Mouse (Mus musculus) spleen, adult 2 months (tissue): Measurements from ENCODE around the gene Rdh16f2. TPM values are rescaled to one million over a fixed set of nuclear protein-coding genes. Genes with fewer than 3 reads are reported as not detected.

ENCODE experiments used
- DNase-seq, 2 experiments: peaks; one replicate each; pipeline versions ENCODE4 v3.0.0 to v3.0.0-alpha.2; 2012 to 2021; ENCODE audit warnings: low spot score in 2 of 2, low read depth in 1 of 2
- H3K27ac ChIP-seq: fragments of 200-500 bp; 2 replicates; pipeline ENCODE4 v1.5.1; 2012; ENCODE audit warnings: low read length, inconsistent platforms; ENCODE audit not compliant: insufficient read depth
- H3K27me3 ChIP-seq: fragments of 200-500 bp; 2 replicates; pipeline ENCODE4 v1.6.1; 2012; ENCODE audit warnings: mild to moderate bottlenecking, moderate library complexity, low read length, inconsistent platforms; ENCODE audit not compliant: control insufficient read depth, insufficient read depth
- H3K36me3 ChIP-seq: fragments of 200-500 bp; 2 replicates; pipeline ENCODE4 v1.6.1; 2012; ENCODE audit warnings: mild to moderate bottlenecking, low read length, inconsistent platforms; ENCODE audit not compliant: control insufficient read depth, insufficient read depth
- H3K4me1 ChIP-seq: fragments of 200-500 bp; 2 replicates; pipeline ENCODE4 v1.6.1; 2011; ENCODE audit warnings: inconsistent platforms; ENCODE audit not compliant: control insufficient read depth, insufficient read depth, insufficient read length
- H3K4me3 ChIP-seq: fragments of 200-500 bp; 2 replicates; pipeline ENCODE4 v1.5.1; 2011; ENCODE audit warnings: mild to moderate bottlenecking, inconsistent platforms; ENCODE audit not compliant: insufficient read depth, insufficient read length; ENCODE audit errors: extremely low read depth
- CTCF ChIP-seq: fragments of 200-500 bp; IDR thresholded peaks from 2 replicates; pipeline ENCODE4 v1.5.1; 2011; ENCODE audit warnings: mild to moderate bottlenecking, inconsistent platforms; ENCODE audit not compliant: insufficient read depth, insufficient read length, insufficient replicate concordance; ENCODE audit errors: extremely low read depth
- POLR2A ChIP-seq: fragments of 200-500 bp; IDR thresholded peaks from 2 replicates; pipeline ENCODE4 v1.6.1; 2011; ENCODE audit warnings: low read depth, low read length, inconsistent platforms
- WGBS: fragments of 180-500 bp; shearing (Covaris S2); methylation state at CpG from one replicate; pipeline ENCODE4 v1.1.7; 2018; 5-methylcytosine and 5-hydroxymethylcytosine counted together
- polyA plus RNA-seq: library from polyadenylated mRNA; depleted of rRNA; stranded (reverse); fragments of >200 nt; gene quantifications from 2 replicates; pipeline ENCODE4 v1.2.3, GENCODE M21; 2012

Rdh16f2 gene
- polyA plus RNA-seq, 1 experiment: 0.08 TPM

DNA sequence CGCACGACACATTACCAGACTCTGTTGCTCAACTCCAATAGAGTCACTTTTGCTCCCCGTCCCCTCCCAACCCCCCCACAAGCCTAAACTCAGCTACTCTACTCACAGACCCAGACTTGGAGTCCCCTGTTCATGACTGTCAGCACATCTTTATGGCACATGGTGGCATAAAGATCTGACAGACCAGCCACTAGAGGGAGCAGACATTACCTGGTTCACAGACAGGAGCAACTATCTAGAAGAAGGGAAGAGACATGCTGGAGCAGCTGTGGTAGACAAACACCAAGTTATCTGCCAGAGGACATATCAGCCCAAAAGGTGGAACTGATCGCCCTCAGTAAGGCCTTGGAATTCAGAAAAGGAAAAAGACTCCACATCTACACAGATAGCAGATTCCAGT lies 6.2 kb downstream of the Rdh16f2 start:
- no peak for DNase-seq
- H3K36me3 ChIP-seq: no peaks in the 10 kb centered on the region
- WGBS: 85% methylated on average over 4 of the region's 4 CpGs
- H3K4me1 ChIP-seq: no peaks in the 10 kb centered on the region
- no peak overlapping the region for H3K4me3 ChIP-seq
- H3K27me3 ChIP-seq: no peaks in the 10 kb centered on the region
- no peak for TF ChIP-seq POLR2A
- TF ChIP-seq CTCF: no peak
- H3K27ac ChIP-seq: no peak overlapping the region

- WGBS: 51% methylated on average over 2 of the region's 2 CpGs
- H3K4me1 ChIP-seq: no peaks in the 10 kb centered on the region
- no peak overlapping the region for H3K4me3 ChIP-seq
- H3K27me3 ChIP-seq: no peaks in the 10 kb centered on the region
- TF ChIP-seq POLR2A: no peak
- TF ChIP-seq CTCF: no peak
- H3K27ac ChIP-seq: no peak overlapping the region
- DNase-seq: no peak
- no peaks in the 10 kb centered on the region for H3K36me3 ChIP-seq
Measured at GRCm38 (mm10) chr10:127877681-127878080, 11.4 kb downstream of the Rdh16f2 start.

DNA sequence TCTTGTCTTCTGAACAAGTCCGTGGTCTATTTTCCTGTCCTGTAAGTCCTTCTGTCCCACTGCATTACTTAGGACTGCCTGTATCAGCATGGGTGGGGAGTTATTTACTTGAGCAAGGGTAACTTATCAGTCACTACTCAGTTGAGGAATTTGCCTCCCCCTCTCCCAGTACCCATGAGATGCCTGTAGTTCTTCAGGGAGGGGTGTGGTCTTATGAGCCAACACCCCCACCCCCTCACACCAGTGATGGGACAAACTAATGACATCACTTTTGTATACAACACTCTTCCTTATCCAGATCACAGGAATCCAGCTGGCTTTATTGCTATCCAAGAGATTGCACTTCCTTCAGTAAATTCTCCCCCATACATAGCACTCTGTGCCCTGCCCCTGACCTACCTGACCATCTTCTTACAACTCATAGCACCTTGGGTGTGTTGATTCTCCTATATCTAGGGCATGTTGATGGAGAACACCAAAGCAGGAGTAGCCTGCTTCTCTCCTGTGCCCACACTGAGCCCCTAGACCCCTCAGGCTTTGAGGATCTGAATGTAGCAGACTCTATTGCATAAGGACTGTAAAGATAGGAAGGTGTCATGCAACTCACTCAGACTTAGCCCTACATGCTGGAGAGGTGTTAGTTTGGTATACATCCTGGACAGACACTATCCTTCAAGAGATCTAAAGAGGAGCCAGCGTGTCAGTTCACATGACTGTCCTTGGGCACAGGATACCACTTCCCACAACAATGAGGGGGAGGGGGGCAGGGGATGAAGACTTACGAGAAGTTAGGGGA lies 12.2 kb downstream of the Rdh16f2 start:
- DNase-seq: no peak
- TF ChIP-seq CTCF: no peak
- no peak for TF ChIP-seq POLR2A
- Histone ChIP-seq H3K27ac (no peak overlapping the region), H3K27me3 (no peaks in the 10 kb centered on the region), H3K4me1 (no peaks in the 10 kb centered on the region), H3K36me3 (no peaks in the 10 kb centered on the region), H3K4me3 (no peak overlapping the region)
- WGBS: 72% methylated on average over 3 of the region's 3 CpGs

- no peak for DNase-seq
- Histone ChIP-seq H3K27ac (no peak overlapping the region), H3K4me3 (no peak overlapping the region), H3K27me3 (no peaks in the 10 kb centered on the region), H3K4me1 (no peaks in the 10 kb centered on the region), H3K36me3 (no peaks in the 10 kb centered on the region)
- 85% methylated on average over 3 of the region's 3 CpGs for WGBS
- TF ChIP-seq POLR2A: no peak
- TF ChIP-seq CTCF: no peak
Measured at GRCm38 (mm10) chr10:127879155-127879688, 12.9 kb downstream of the Rdh16f2 start.

GRCm38 (mm10) chr10:127881041-127881440 lies 14.8 kb downstream of the Rdh16f2 start:
- no peak overlapping the region for H3K27ac ChIP-seq
- H3K4me3 ChIP-seq: no peak overlapping the region
- WGBS: 92% methylated on average over 4 of the region's 4 CpGs
- H3K27me3 ChIP-seq: no peaks in the 10 kb centered on the region
- no peak for DNase-seq
- TF ChIP-seq POLR2A: no peak
- TF ChIP-seq CTCF: no peak
- H3K36me3 ChIP-seq: no peaks in the 10 kb centered on the region
- H3K4me1 ChIP-seq: no peaks in the 10 kb centered on the region

GRCm38 (mm10) chr10:127886551-127886950 lies 20.3 kb downstream of the Rdh16f2 start:
- TF ChIP-seq POLR2A (no peak), CTCF (no peak)

GRCm38 (mm10) chr10:127886971-127887370 lies 20.7 kb downstream of the Rdh16f2 start:
- TF ChIP-seq CTCF (no peak), POLR2A (no peak)
- H3K36me3 ChIP-seq: no peaks in the 10 kb centered on the region
- no peak overlapping the region for H3K27ac ChIP-seq
- H3K4me3 ChIP-seq: no peak overlapping the region
- no peaks in the 10 kb centered on the region for H3K27me3 ChIP-seq
- no peak for DNase-seq
- 87% methylated on average over 4 of the region's 4 CpGs for WGBS
- H3K4me1 ChIP-seq: no peaks in the 10 kb centered on the region

More at GRCm38 (mm10) chr10:127886551-127886950, 20.3 kb downstream of the Rdh16f2 start:
- no peak for DNase-seq
- Histone ChIP-seq H3K36me3 (no peaks in the 10 kb centered on the region), H3K27ac (no peak overlapping the region), H3K27me3 (no peaks in the 10 kb centered on the region), H3K4me3 (no peak overlapping the region), H3K4me1 (no peaks in the 10 kb centered on the region)
- 81% methylated on average over 1 of the region's 1 CpGs for WGBS
